Mouse (Mus musculus) liver, adult 2 months (tissue): ENCODE data around the gene Gjb1. TPM values are rescaled to one million over a fixed set of nuclear protein-coding genes. Genes with fewer than 3 reads are reported as not detected.
"Not testable (repeated sequence)": the region's sequence is repeated elsewhere in the genome, so short reads cannot be mapped to it uniquely, and the experiment has no call there.

Experiments used
- DNase-seq: peaks from one replicate; pipeline ENCODE4 v3.0.0-alpha.2; 2011; ENCODE audit warnings: low read depth, low spot score; ENCODE audit errors: extremely low read depth
- H3K27ac ChIP-seq: fragments of 200-500 bp; replicated peaks from 2 replicates; pipeline ENCODE4 v1.5.1; 2012; ENCODE audit warnings: low read depth, mild to moderate bottlenecking, control low read depth, inconsistent platforms, low read length; ENCODE audit not compliant: insufficient read depth
- H3K27me3 ChIP-seq: fragments of 200-500 bp; 2 replicates; pipeline ENCODE4 v1.6.1; 2012; ENCODE audit warnings: mild to moderate bottlenecking, moderate library complexity, low read length, inconsistent platforms; ENCODE audit not compliant: control insufficient read depth, insufficient read depth
- H3K36me3 ChIP-seq: fragments of 200-500 bp; 2 replicates; pipeline ENCODE4 v1.6.1; 2012; ENCODE audit warnings: low read length, inconsistent platforms; ENCODE audit not compliant: control insufficient read depth, insufficient read depth
- H3K4me1 ChIP-seq: fragments of 200-500 bp; 2 replicates; pipeline ENCODE4 v1.6.1; 2011; ENCODE audit warnings: low read length; ENCODE audit not compliant: control insufficient read depth, insufficient read depth
- H3K4me3 ChIP-seq: fragments of 200-500 bp; 2 replicates; pipeline ENCODE4 v1.5.1; 2011; ENCODE audit warnings: low read depth, mild to moderate bottlenecking, control low read depth, low read length, moderate library complexity; ENCODE audit not compliant: insufficient read depth
- H3K79me2 ChIP-seq: fragments of 200-500 bp; 2 replicates; pipeline ENCODE4 v1.6.1; 2012; ENCODE audit warnings: inconsistent platforms, mild to moderate bottlenecking, low read length, moderate library complexity; ENCODE audit not compliant: control insufficient read depth, insufficient read depth
- H3K9ac ChIP-seq: fragments of 200-500 bp; 2 replicates; pipeline ENCODE4 v1.6.1; 2012; ENCODE audit warnings: low read depth, mild to moderate bottlenecking, control low read depth, inconsistent platforms, low read length
- CTCF ChIP-seq: fragments of 200-500 bp; IDR thresholded peaks from 2 replicates; pipeline ENCODE4 v1.5.1; 2011; ENCODE audit warnings: low read depth, low read length, control low read depth
- POLR2A ChIP-seq: fragments of 200-500 bp; IDR thresholded peaks from 2 replicates; pipeline ENCODE4 v1.6.1; 2011; ENCODE audit warnings: low read length, control low read depth; ENCODE audit not compliant: insufficient read depth; ENCODE audit errors: extremely low read depth
- WGBS: fragments of 180-500 bp; shearing (Covaris S2); methylation state at CpG from one replicate; pipeline ENCODE4 v1.1.7; 2018; 5-methylcytosine and 5-hydroxymethylcytosine counted together
- polyA plus RNA-seq: library from polyadenylated mRNA; depleted of rRNA; stranded (reverse); fragments of >200 nt; gene quantifications from 2 replicates; pipeline ENCODE4 v1.2.3, GENCODE M21; 2012
- total RNA-seq: library from RNA; depleted of rRNA; stranded (reverse); fragments of >200 nt; gene quantifications from 2 replicates; pipeline ENCODE4 v1.2.3, GENCODE M21; 2014

The Gjb1 gene
- total and polyA plus RNA-seq, 2 experiments = 656 to 1,804 TPM

GRCm38 (mm10) chrX:101338666-101339065 lies 37.5 kb upstream of the Gjb1 start:
- H3K4me3 ChIP-seq = no peak overlapping the region
- no peak overlapping the region for H3K9ac ChIP-seq
- DNase-seq = no peak
- no peak overlapping the region for H3K27ac ChIP-seq
- 56% methylated on average over 4 of the region's 4 CpGs for WGBS
- H3K79me2 ChIP-seq = no peaks in the 10 kb centered on the region
- no peaks in the 10 kb centered on the region for H3K36me3 ChIP-seq
- no peaks in the 10 kb centered on the region for H3K27me3 ChIP-seq
- H3K4me1 ChIP-seq = no peaks in the 10 kb centered on the region
- TF ChIP-seq POLR2A (no peak), CTCF (no peak)

DNA sequence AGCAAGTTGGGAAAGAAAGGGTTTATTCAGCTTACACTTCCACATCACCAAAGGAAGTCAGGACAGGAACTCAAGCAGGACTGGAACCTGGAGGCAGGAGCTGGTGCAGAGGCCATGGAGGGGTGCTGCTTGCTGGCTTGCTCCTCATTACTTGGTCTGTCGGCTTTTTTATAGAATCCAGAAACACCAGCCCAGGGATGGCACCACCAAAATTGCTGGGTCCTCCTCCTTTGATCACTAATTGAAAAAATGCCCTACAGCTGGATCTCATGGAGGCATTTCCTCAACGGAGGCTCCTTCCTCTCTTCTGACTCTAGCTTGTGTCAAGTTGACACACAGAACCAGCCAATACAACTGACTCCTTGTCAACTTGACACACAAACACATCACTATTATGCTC lies 33.3 kb upstream of the Gjb1 start:
- H3K4me1 ChIP-seq, H3K27me3 ChIP-seq, H3K27ac ChIP-seq, H3K79me2 ChIP-seq, H3K9ac ChIP-seq, H3K4me3 ChIP-seq, H3K36me3 ChIP-seq, DNase-seq: not testable (repeated sequence)
- WGBS = 80% methylated on average over 2 of the region's 2 CpGs

- DNase-seq = no peak
- Histone ChIP-seq H3K36me3 (no peaks in the 10 kb centered on the region), H3K79me2 (no peaks in the 10 kb centered on the region), H3K9ac (no peak overlapping the region), H3K4me3 (no peak overlapping the region), H3K4me1 (no peaks in the 10 kb centered on the region), H3K27ac (no peak overlapping the region), H3K27me3 (no peaks in the 10 kb centered on the region)
- TF ChIP-seq CTCF (no peak), POLR2A (no peak)
- 94% methylated on average over 2 of the region's 2 CpGs for WGBS
Observed at GRCm38 (mm10) chrX:101345456-101345855, 30.7 kb upstream of the Gjb1 start.

DNA sequence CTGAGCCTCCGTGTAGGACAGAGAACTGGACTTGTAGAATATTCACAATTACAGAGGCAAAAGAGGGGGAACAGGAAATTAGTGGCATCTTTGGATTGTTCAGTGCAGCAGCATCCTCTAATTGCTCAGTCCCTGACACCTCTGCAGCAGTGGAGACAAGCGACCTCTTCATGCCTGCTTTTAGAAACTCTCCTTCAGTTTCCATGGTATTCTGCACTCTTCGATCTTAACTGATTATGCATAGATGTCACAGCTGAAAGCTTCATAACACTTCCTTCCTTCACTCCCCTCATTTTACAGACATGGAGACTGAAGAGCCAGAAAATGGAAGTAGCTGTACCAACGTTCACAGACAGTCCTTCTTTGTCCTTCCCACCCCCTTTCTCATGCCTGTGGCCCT lies 29.7 kb upstream of the Gjb1 start:
- H3K9ac ChIP-seq = no peak overlapping the region
- no peak overlapping the region for H3K27ac ChIP-seq
- H3K4me3 ChIP-seq = no peak overlapping the region
- H3K4me1 ChIP-seq = no peaks in the 10 kb centered on the region
- H3K27me3 ChIP-seq = no peaks in the 10 kb centered on the region
- DNase-seq = no peak
- 67% methylated on average over 4 of the region's 4 CpGs for WGBS
- no peaks in the 10 kb centered on the region for H3K79me2 ChIP-seq
- no peaks in the 10 kb centered on the region for H3K36me3 ChIP-seq
- TF ChIP-seq CTCF (no peak), POLR2A (no peak)

GRCm38 (mm10) chrX:101351188-101351587 lies 25.0 kb upstream of the Gjb1 start:
- Histone ChIP-seq H3K9ac (no peak overlapping the region), H3K4me1 (no peaks in the 10 kb centered on the region), H3K4me3 (no peak overlapping the region), H3K36me3 (no peaks in the 10 kb centered on the region), H3K27ac (no peak overlapping the region), H3K79me2 (no peaks in the 10 kb centered on the region), H3K27me3 (no peaks in the 10 kb centered on the region)
- TF ChIP-seq POLR2A (no peak), CTCF (no peak)
- 6% methylated on average over 4 of the region's 4 CpGs for WGBS
- DNase-seq = no peak

DNA sequence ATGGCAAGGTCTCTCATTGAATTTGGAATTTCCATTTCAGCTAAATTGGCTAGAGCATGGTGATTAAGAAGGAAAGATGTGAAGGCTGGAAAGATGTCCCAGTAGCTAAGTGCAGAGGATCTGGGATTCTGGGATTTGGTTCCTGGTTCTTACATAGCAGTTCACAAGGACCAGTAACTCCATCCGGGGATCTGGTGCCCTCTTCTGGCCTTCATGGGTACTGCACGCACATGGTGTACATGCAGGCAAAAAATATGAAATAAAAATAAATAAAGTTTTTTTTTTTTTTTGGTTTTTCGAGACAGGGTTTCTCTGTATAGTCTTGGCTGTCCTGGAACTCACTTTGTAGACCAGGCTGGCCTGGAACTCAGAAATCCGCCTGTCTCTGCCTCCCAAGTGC lies 17.3 kb upstream of the Gjb1 start:
- 76% methylated on average over 4 of the region's 4 CpGs for WGBS
- H3K79me2 ChIP-seq, H3K9ac ChIP-seq, H3K4me1 ChIP-seq, H3K4me3 ChIP-seq, H3K27me3 ChIP-seq, DNase-seq, H3K27ac ChIP-seq, H3K36me3 ChIP-seq: not testable (repeated sequence)
